Mouse (Mus musculus): ENCODE data around the gene Zbtb40.

DNA sequence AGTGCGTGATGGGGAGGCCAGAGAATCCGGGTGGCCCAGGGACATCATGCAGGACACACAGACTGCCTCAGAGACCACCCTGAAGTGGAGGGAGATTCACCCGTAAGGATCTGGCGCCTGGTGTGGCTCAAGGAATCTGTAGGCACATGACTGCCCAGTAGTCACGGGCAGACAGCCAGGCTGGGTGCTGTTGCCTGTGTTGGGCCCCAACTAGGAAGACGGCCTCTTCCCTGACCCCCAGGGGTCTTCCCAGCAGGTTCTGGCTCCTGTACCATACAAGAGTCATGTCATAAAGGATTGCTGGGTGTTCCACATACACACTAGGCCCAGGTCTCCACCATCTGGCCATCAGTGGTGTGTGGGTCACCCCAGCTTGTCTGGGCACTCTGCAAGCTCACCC, 94.0 kb downstream of the Zbtb40 start:
- TF ChIP-seq EP300 (IDR thresholded peaks at IDR 0.05; ENCODE audit: low read depth), result no peak
- no peak for TF ChIP-seq CTCF (IDR thresholded peaks at IDR 0.05; ENCODE audit: low read depth)
